Mouse (Mus musculus): ENCODE measurements around the gene Lrch1.

- TF ChIP-seq POLR2A (IDR thresholded peaks at IDR 0.05; ENCODE audit: extremely low read depth, insufficient read depth, low read length) (no peak), CTCF (IDR thresholded peaks at IDR 0.05; ENCODE audit: extremely low read depth, insufficient read depth, low read length) (no peak)
Measured at GRCm38 (mm10) chr14:74886453-74886852, 61.2 kb downstream of the Lrch1 start.
